Mouse (Mus musculus) heart, postnatal 0 days (tissue): ENCODE measurements around the gene Sprtn.
A peak's percentile ranks its signal among the peaks of the same experiment; 100 is the strongest.

ENCODE experiments used
- CTCF ChIP-seq: IDR thresholded peaks from 2 replicates; pipeline ENCODE4 v1.5.1; 2016; ENCODE audit warnings: antibody characterized with exemption, control low read depth, low read depth
- EP300 ChIP-seq: IDR thresholded peaks from 2 replicates; pipeline ENCODE4 v1.6.1; 2016; ENCODE audit warnings: antibody characterized with exemption, low read depth

- TF ChIP-seq CTCF (peak; percentile 45), EP300 (no peak)
Measured at GRCm38 (mm10) chr8:124910349-124910748, 12.7 kb downstream of the Sprtn start.
